Mouse (Mus musculus): ENCODE data around the gene Ttyh3.
A peak's percentile ranks its signal among the peaks of the same experiment; 100 is the strongest.

The Ttyh3 gene

GRCm38 (mm10) chr5:140575381-140575866 is 73.4 kb downstream of the Ttyh3 start:
- DNase-seq (ENCODE audit: low spot score in 2 of 2), result no peak

GRCm38 (mm10) chr5:140572611-140573010 is 76.2 kb downstream of the Ttyh3 start:
- no peak for DNase-seq (ENCODE audit: low spot score in 2 of 2)

- DNase-seq (ENCODE audit: low spot score in 2 of 2), result peak; percentile 58 to 73
Measured at GRCm38 (mm10) chr5:140571673-140572072, 77.2 kb downstream of the Ttyh3 start.

GRCm38 (mm10) chr5:140571201-140571600 is 77.6 kb downstream of the Ttyh3 start:
- no peak for DNase-seq (ENCODE audit: low spot score in 2 of 2)

Data from right cerebral cortex, postnatal 10 days (tissue).